12 mouse cellular contexts compared by ENCODE assay signal in genomic region chr7:4920496-4920895, GRCm38 (mm10). TPM values are rescaled to one million over a fixed set of nuclear protein-coding genes. Genes with fewer than 3 reads are reported as not detected.
DNase-seq lines count a peak whose midpoint lies in the region; ATAC-seq and TF ChIP-seq lines count a peak whose summit lies in the region.
"Had no signal": no experiment of that assay in that cellular context is flagged by ENCODE, and none has a peak within 500 bp of the region (broad histone marks: within the 10 kb centered on the region; RNA-seq: fewer than 3 reads in every experiment).

No protein-coding gene starts in this region.

- no peak overlapping the region for H3K4me3 ChIP-seq in layer of hippocampus, adult 2 months
- H3K4me3 ChIP-seq in hindbrain, embryonic 15.5 days: no peak overlapping the region
- no peak overlapping the region for H3K4me3 ChIP-seq in neural tube, embryonic 13.5 days
- H3K4me3 ChIP-seq: left cerebral cortex, adult 2 months had no signal

- WGBS in hindbrain, embryonic 15.5 days: 93% methylated on average over 19 of the region's 19 CpGs
- WGBS in neural tube, embryonic 13.5 days: 89% methylated on average over 19 of the region's 19 CpGs

- peaks cover 23% of the 10 kb centered on the region; the same call in 1 of the 2 replicates for H3K36me3 ChIP-seq in hindbrain, embryonic 15.5 days
- H3K36me3 ChIP-seq in neural tube, embryonic 13.5 days: peaks cover 40% of the 10 kb centered on the region

- ATAC-seq in hindbrain, embryonic 15.5 days (ENCODE audit: low FRiP score, low read depth): no peak
- ATAC-seq in neural tube, embryonic 13.5 days (ENCODE audit: low read depth): no peak

- H3K9me3 ChIP-seq in hindbrain, embryonic 15.5 days: no peaks in the 10 kb centered on the region
- no peaks in the 10 kb centered on the region for H3K9me3 ChIP-seq in neural tube, embryonic 13.5 days

- TF ChIP-seq CTCF in layer of hippocampus, adult 2 months (conservative IDR thresholded peaks at IDR 0.05): no peak

- no peak overlapping the region for H3K9ac ChIP-seq in hindbrain, embryonic 15.5 days
- H3K9ac ChIP-seq in neural tube, embryonic 13.5 days: 0 out of 2 replicates have a peak overlapping the region, but pooled peaks have one; percentile 73

- H3K4me1 ChIP-seq in hindbrain, embryonic 15.5 days (replicated peaks): peaks cover 57% of the 10 kb centered on the region
- H3K4me1 ChIP-seq in neural tube, embryonic 13.5 days (replicated peaks): peaks cover 73% of the 10 kb centered on the region

- peak overlapping the region; percentile 94; the same call in 1 of the 2 replicates for H3K27ac ChIP-seq in layer of hippocampus, adult 2 months
- H3K27ac ChIP-seq in hindbrain, embryonic 15.5 days (replicated peaks): peak overlapping the region; percentile 12; the same call in 1 of the 2 replicates
- H3K27ac ChIP-seq in neural tube, embryonic 13.5 days (replicated peaks): peak overlapping the region; percentile 99

- no peak overlapping the region for H3K4me2 ChIP-seq in hindbrain, embryonic 15.5 days
- H3K4me2 ChIP-seq in neural tube, embryonic 13.5 days: no peak overlapping the region

- H3K27me3 ChIP-seq in hindbrain, embryonic 15.5 days: no peaks in the 10 kb centered on the region
- H3K27me3 ChIP-seq in neural tube, embryonic 13.5 days: no peaks in the 10 kb centered on the region

- DNase-seq in cerebellum, adult 9-11 months: peak; percentile 44
- DNase-seq in cerebellum, postnatal 4 days (ENCODE audit: low spot score in 2 of 2): no peak
- DNase-seq in layer of hippocampus, adult 2 months (ENCODE audit: low spot score in 2 of 2): no peak
- no peak for DNase-seq in layer of hippocampus, adult 9-10 months (ENCODE audit: low spot score)
- no peak for DNase-seq in urinary bladder, postnatal 25 days (ENCODE audit: low spot score)
- DNase-seq in kidney, postnatal 36 days: no peak
- DNase-seq: cerebellum, postnatal 25 days; lung, postnatal 14 days had no signal

RNA-seq across cellular contexts. Expression of gene Nat14, which starts 1.3 kb away (rescaled TPM):
- 100 to 1,000 TPM; 103 to 114 TPM for total RNA-seq in layer of hippocampus, adult 2 months (2021)
- 35.3 and 35.8 TPM in 2 replicates for polyA plus RNA-seq in hindbrain, embryonic 15.5 days (2015; fragmentation: Nextera tagmentation; extraction: Ambion mirVana)
- polyA plus RNA-seq in neural tube, embryonic 13.5 days (2015; fragmentation: Nextera tagmentation; extraction: Ambion mirVana): 21.5 and 23.2 TPM in 2 replicates
- total RNA-seq: hematopoietic stem cell, adult 5-6 weeks had no signal

RNA-seq across cellular contexts. Expression of gene Ssc5d, which starts 5.1 kb away (rescaled TPM):
- total RNA-seq in layer of hippocampus, adult 2 months (2021): 1 to 10 TPM; 2.4 to 3.5 TPM
- polyA plus RNA-seq in hindbrain, embryonic 15.5 days (2015; fragmentation: Nextera tagmentation; extraction: Ambion mirVana): 1.2 and 1.3 TPM in 2 replicates
- 2.4 and 2.7 TPM in 2 replicates for polyA plus RNA-seq in neural tube, embryonic 13.5 days (2015; fragmentation: Nextera tagmentation; extraction: Ambion mirVana)
- total RNA-seq: hematopoietic stem cell, adult 5-6 weeks had no signal

RNA-seq across cellular contexts. Expression of gene Zfp628, which starts 5.5 kb away (rescaled TPM):
- total RNA-seq in layer of hippocampus, adult 2 months (2021): 10 to 100 TPM; 15.0 to 15.8 TPM
- 3.5 and 4.2 TPM in 2 replicates for polyA plus RNA-seq in hindbrain, embryonic 15.5 days (2015; fragmentation: Nextera tagmentation; extraction: Ambion mirVana)
- 4.6 and 4.8 TPM in 2 replicates for polyA plus RNA-seq in neural tube, embryonic 13.5 days (2015; fragmentation: Nextera tagmentation; extraction: Ambion mirVana)

RNA-seq across cellular contexts. Expression of gene Gm36210, which starts 14.2 kb away (rescaled TPM):
- total RNA-seq in layer of hippocampus, adult 2 months (2021): under 1 TPM in 1 of 2 experiments, not detected in 1; 0.28 TPM
- polyA plus RNA-seq in hindbrain, embryonic 15.5 days (2015; fragmentation: Nextera tagmentation; extraction: Ambion mirVana): 0.45 and 0.47 TPM in 2 replicates
- polyA plus RNA-seq in neural tube, embryonic 13.5 days (2015; fragmentation: Nextera tagmentation; extraction: Ambion mirVana): 0.35 and 0.47 TPM in 2 replicates
- total RNA-seq: hematopoietic stem cell, adult 5-6 weeks had no signal

RNA-seq across cellular contexts. Expression of gene Isoc2a, which starts 43.5 kb away (rescaled TPM):
- total RNA-seq in layer of hippocampus, adult 2 months (2021): 10 to 100 TPM; 13.0 to 13.4 TPM
- 0.75 and 0.77 TPM in 2 replicates for polyA plus RNA-seq in hindbrain, embryonic 15.5 days (2015; fragmentation: Nextera tagmentation; extraction: Ambion mirVana)
- 0.51 and 0.91 TPM in 2 replicates for polyA plus RNA-seq in neural tube, embryonic 13.5 days (2015; fragmentation: Nextera tagmentation; extraction: Ambion mirVana)

Comparison
In these comparisons a context has a peak if more than half of its experiments do, and no peak if none do; other contexts are left out.
1. H3K27ac ChIP-seq: peak in every context shown above with its lines; median percentile 99 in neural tube, embryonic 13.5 days; 94 in layer of hippocampus, adult 2 months; 12 in hindbrain, embryonic 15.5 days.